Mouse (Mus musculus) lung, embryonic 14.5 days (tissue): ENCODE results near the gene Dpp9. TPM values are rescaled to one million over a fixed set of nuclear protein-coding genes. Genes with fewer than 3 reads are reported as not detected.
A peak's percentile ranks its signal among the peaks of the same experiment; 100 is the strongest.

ENCODE experiments used
- ATAC-seq: fragments of 200-750 bp; cut with Nextera tagmentation; 2 replicates; pipeline ENCODE4 v1.8.0; 2017; ENCODE audit warnings: mild to moderate bottlenecking, moderate TSS enrichment, moderate library complexity; ENCODE audit not compliant: insufficient read depth
- DNase-seq: peaks from one replicate; pipeline ENCODE4 v3.0.0-alpha.2; 2015
- H3K27ac ChIP-seq: fragments of 300-500 bp; sonication (generic); 2 replicates; pipeline ENCODE4 v1.5.1; 2014; ENCODE audit warnings: low read depth, mild to moderate bottlenecking, moderate library complexity
- H3K27me3 ChIP-seq: fragments of 300-500 bp; sonication (generic); 2 replicates; pipeline ENCODE4 v1.6.1; 2014; ENCODE audit warnings: low read length, control low read depth; ENCODE audit not compliant: insufficient read depth
- H3K36me3 ChIP-seq: fragments of 300-500 bp; sonication (generic); 2 replicates; pipeline ENCODE4 v1.6.1; 2014; ENCODE audit warnings: control low read depth; ENCODE audit not compliant: insufficient read depth
- H3K4me1 ChIP-seq: fragments of 300-500 bp; sonication (generic); 2 replicates; pipeline ENCODE4 v1.6.1; 2014; ENCODE audit warnings: antibody characterized with exemption, control low read depth; ENCODE audit not compliant: insufficient read depth
- H3K4me2 ChIP-seq: fragments of 300-500 bp; sonication (generic); 2 replicates; pipeline ENCODE4 v1.6.1; 2014; ENCODE audit warnings: mild to moderate bottlenecking
- H3K4me3 ChIP-seq: fragments of 300-500 bp; sonication (generic); 2 replicates; pipeline ENCODE4 v1.5.1; 2014; ENCODE audit warnings: low read depth, low read length
- H3K9ac ChIP-seq: fragments of 300-500 bp; sonication (generic); 2 replicates; pipeline ENCODE4 v1.6.1; 2014
- H3K9me3 ChIP-seq: fragments of 300-500 bp; sonication (generic); 2 replicates; pipeline ENCODE4 v1.6.1; 2016; ENCODE audit warnings: low read depth, low read length, control low read depth
- CTCF ChIP-seq: IDR thresholded peaks from 2 replicates; pipeline ENCODE4 v1.5.1; 2016; ENCODE audit warnings: antibody characterized with exemption, low read depth
- WGBS: fragments of 180-500 bp; shearing (Covaris S2); extraction: QIAGEN DNeasy Blood & Tissue Kit; methylation state at CpG from one replicate; pipeline ENCODE4 v1.1.7; 2014; 5-methylcytosine and 5-hydroxymethylcytosine counted together
- polyA plus RNA-seq: library from polyadenylated mRNA; unstranded; fragments of >200 nt; fragmentation: Nextera tagmentation; extraction: Ambion mirVana; gene quantifications from 2 replicates; pipeline ENCODE4 v1.2.1, GENCODE M21; 2014

The Dpp9 gene
- polyA plus RNA-seq, 1 experiment from 2014 or later: 41.3 TPM

DNA sequence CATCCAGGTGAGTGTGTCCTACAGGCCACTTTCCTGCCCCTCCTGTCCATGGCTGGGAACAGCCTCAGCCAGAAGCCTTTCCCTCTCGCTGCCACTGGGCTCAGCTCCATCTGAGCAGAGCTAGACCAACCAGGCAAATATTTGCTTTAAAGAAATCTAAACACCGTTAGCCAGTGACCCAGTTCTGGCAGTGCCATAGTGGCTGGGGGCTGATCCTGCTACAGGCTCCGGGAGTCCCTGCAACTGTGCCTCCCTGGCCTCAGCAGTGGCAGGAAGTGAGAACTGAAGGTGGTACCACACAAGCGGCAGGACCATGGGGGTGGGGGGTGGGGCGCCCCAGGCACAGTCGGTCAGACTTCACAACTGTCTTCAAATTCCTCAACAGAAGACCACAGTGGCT is 6.0 kb downstream of the Dpp9 start:
- TF ChIP-seq CTCF: no peak
- Histone ChIP-seq H3K9ac (no peak overlapping the region; the same call in 1 of the 2 replicates), H3K27ac (no peak overlapping the region), H3K4me2 (no peak overlapping the region), H3K36me3 (peaks cover 52% of the 10 kb centered on the region), H3K9me3 (no peaks in the 10 kb centered on the region), H3K4me1 (peaks cover 8% of the 10 kb centered on the region; the same call in 1 of the 2 replicates), H3K27me3 (no peaks in the 10 kb centered on the region), H3K4me3 (no peak overlapping the region)
- ATAC-seq (peak; percentile 28; the same call in 1 of the 2 replicates), DNase-seq (no peak)
- 33% methylated on average over 6 of the region's 6 CpGs for WGBS

DNA sequence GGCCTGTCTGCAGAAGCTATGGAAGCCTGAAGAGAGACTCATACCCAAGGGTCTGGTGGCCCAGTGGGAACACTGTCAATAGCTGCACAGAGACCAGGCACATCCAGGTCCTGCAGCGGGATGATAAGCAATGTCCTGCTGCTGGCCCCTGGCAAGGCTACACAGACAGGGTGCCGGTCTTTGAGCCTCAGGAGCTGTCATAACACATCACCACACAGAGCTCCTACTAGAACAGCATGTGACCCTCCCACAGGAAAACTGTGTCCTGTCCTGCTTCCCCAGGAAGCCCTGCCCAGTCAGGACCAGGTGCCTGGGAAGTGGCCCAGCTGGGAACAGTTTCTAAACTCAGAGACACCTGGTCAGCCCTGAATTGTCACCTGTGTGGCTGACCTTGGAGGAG is 7.6 kb downstream of the Dpp9 start:
- H3K9me3 ChIP-seq: no peaks in the 10 kb centered on the region
- H3K9ac ChIP-seq: no peak overlapping the region
- H3K27ac ChIP-seq: no peak overlapping the region
- no peak for ATAC-seq
- no peak for DNase-seq
- TF ChIP-seq CTCF: no peak
- no peaks in the 10 kb centered on the region for H3K27me3 ChIP-seq
- 52% methylated on average over 2 of the region's 2 CpGs for WGBS
- H3K4me3 ChIP-seq: no peak overlapping the region
- H3K4me2 ChIP-seq: no peak overlapping the region
- peaks cover 64% of the 10 kb centered on the region for H3K36me3 ChIP-seq
- H3K4me1 ChIP-seq: no peaks in the 10 kb centered on the region

DNA sequence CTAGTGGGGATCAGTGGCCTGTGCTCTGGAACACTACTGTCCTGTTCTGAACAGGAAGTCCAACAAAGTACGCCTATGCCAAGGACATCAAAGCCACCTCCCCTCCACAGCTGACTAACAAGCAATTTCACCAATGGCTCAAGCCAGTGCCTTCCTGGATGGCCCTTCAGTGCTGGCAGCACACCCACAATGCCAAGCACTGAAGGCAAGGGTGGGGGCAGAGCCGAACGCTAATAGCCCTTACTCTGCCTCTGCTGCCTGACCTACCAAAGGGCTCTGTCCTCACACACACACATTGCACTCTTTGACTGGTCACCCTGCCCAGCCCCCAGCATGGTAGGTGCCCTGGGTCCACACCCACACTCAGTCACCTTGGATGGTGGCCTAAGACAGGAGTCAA is 9.9 kb downstream of the Dpp9 start:
- H3K9ac ChIP-seq: no peak overlapping the region
- no peaks in the 10 kb centered on the region for H3K27me3 ChIP-seq
- H3K4me2 ChIP-seq: no peak overlapping the region
- no peak overlapping the region for H3K4me3 ChIP-seq
- DNase-seq (no peak), ATAC-seq (no peak)
- TF ChIP-seq CTCF: no peak
- 92% methylated on average over 3 of the region's 3 CpGs for WGBS
- no peak overlapping the region for H3K27ac ChIP-seq
- no peaks in the 10 kb centered on the region for H3K4me1 ChIP-seq
- H3K36me3 ChIP-seq: peaks cover 82% of the 10 kb centered on the region
- H3K9me3 ChIP-seq: no peaks in the 10 kb centered on the region

DNA sequence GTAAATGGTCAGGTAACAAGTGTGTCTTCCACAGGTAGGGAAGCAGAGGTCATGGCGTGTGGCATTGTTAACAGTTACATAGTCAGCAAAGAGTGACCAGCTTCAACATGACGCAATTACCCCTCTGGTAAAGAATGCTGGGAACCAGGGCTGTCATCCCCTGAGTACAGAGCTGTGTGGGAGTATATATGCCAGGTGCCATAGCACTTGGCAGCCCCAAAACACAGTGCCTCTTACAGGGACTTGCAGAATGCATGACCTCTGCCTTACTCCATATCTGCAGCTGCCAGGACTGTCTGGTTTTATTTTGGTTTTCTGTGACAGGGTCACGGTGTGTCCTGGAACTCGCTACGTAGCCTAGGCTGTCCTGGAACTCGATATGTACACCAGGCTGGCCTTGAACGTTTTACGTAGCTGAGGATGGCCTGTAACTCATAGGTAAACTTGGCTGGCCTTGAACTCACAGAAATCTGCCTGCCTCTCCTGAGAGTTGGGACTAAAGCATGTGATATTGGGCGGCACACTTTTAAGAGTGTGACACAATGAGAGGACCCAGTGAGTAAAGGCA is 10.7 kb downstream of the Dpp9 start:
- WGBS: 90% methylated on average over 9 of the region's 9 CpGs
- H3K36me3 ChIP-seq: peaks cover 90% of the 10 kb centered on the region
- no peak for TF ChIP-seq CTCF
- H3K9me3 ChIP-seq: no peaks in the 10 kb centered on the region
- H3K27ac ChIP-seq: no peak overlapping the region
- DNase-seq: no peak
- no peak overlapping the region for H3K4me3 ChIP-seq
- no peak overlapping the region for H3K9ac ChIP-seq
- no peaks in the 10 kb centered on the region for H3K4me1 ChIP-seq
- H3K27me3 ChIP-seq: no peaks in the 10 kb centered on the region
- no peak for ATAC-seq
- no peak overlapping the region for H3K4me2 ChIP-seq

DNA sequence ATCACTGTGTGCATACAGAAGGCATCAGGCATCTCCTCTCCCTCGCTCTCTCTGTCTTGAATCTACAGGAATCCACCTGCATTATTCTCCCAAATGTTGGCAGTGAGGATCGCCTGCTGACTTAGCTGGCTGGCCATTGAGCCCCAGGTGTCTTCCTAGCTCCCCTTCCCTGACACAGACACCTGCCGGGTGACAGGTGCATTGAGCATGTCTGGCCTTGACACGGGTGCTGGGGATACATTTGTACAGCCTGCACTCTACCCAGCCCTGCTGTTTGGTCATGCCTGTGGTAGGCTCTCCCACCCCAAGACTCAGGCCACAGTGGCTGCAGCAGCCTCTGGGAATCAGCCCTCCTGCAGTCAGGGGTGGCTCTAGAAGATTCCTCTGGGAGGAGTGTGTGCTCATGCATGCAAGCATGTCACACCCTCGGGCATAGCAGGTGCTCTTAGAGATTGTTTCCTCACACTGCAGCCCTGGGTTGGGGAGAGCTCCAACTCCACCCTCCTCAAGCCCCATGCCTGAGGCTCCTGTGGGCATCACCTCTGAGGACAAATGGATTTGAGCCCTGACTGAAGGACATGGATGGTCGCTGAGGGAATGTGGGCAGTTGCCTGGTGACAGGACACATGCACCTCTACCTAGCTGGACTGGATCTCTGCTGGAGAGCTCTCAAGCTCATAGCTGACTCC is 11.6 kb downstream of the Dpp9 start:
- Histone ChIP-seq H3K9ac (no peak overlapping the region), H3K36me3 (peaks cover 94% of the 10 kb centered on the region), H3K4me2 (no peak overlapping the region), H3K27ac (no peak overlapping the region), H3K4me1 (no peaks in the 10 kb centered on the region), H3K27me3 (no peaks in the 10 kb centered on the region), H3K4me3 (no peak overlapping the region), H3K9me3 (no peaks in the 10 kb centered on the region)
- ATAC-seq: no peak
- no peak for TF ChIP-seq CTCF
- DNase-seq: no peak
- WGBS: 75% methylated on average over 6 of the region's 6 CpGs

DNA sequence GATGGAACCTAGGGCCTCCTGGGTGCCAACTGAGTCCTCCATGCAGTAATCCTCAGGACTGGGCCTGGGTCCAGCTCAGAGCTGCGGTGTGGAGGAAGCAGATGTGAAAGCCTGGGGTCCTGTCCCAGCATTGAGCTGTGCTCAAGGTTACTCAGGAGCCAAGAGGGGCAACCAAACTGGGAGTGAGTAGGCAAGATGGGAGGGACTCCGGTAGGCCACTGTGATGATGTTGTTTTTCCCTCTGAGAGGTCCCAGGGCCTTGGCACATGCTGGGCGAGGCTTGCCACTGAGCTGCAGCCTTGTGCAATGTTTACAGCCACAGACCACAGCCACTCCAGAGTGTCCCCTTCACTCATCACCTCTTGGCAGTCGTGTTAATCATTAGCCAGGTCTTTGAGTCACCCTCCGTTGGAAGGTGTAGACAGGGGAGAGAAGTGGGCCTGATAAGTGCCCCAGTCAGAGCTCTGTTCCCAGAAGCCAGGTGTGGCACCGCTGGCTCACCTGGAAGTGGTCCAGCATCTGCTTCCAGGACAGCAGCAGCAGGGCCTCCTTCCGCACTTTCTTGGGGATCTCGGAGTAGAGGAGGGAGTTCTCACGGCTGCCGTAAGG is 12.3 kb downstream of the Dpp9 start:
- Histone ChIP-seq H3K4me1 (no peaks in the 10 kb centered on the region), H3K9ac (no peak overlapping the region), H3K4me2 (no peak overlapping the region), H3K36me3 (peaks cover 95% of the 10 kb centered on the region), H3K27me3 (no peaks in the 10 kb centered on the region), H3K9me3 (no peaks in the 10 kb centered on the region), H3K4me3 (no peak overlapping the region), H3K27ac (no peak overlapping the region)
- no peak for TF ChIP-seq CTCF
- ATAC-seq (peak; percentile 66; the same call in 1 of the 2 replicates), DNase-seq (peak; percentile 61)
- 68% methylated on average over 10 of the region's 10 CpGs for WGBS

DNA sequence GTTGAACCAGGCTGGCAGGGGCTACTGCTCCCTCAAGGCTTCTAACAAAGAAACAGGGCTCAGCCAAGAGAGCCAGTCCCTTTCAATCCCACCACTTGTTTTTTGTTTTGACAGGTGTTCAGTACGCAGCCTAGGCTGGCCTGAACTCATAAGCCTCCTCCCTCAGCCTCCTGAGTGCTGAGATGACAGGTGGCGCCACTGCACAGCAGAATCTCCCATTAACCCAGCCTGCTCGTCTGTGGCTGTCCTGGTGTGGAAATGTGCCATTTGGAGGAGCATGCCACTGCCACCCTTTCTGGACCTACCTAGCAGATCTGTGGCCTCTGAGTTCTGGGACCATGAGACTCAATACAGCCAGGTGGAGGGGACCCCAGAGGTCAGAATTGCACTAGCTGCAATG is 15.0 kb downstream of the Dpp9 start:
- peaks cover 86% of the 10 kb centered on the region for H3K36me3 ChIP-seq
- WGBS: 60% methylated on average over 3 of the region's 3 CpGs
- no peak for ATAC-seq

More for the DNA sequence above, 15.0 kb downstream of the Dpp9 start:
- Histone ChIP-seq H3K4me3 (no peak overlapping the region), H3K9me3 (no peaks in the 10 kb centered on the region), H3K27ac (no peak overlapping the region), H3K4me1 (no peaks in the 10 kb centered on the region), H3K27me3 (no peaks in the 10 kb centered on the region), H3K4me2 (no peak overlapping the region), H3K9ac (no peak overlapping the region)
- TF ChIP-seq CTCF: peak; percentile 27; the same call in 1 of the 2 replicates
- no peak for DNase-seq
